Mouse (Mus musculus) small intestine, adult 2 months (tissue): ENCODE data around the gene Plcxd1.

Source experiments
- CTCF ChIP-seq: fragments of 200-500 bp; IDR thresholded peaks from 2 replicates; pipeline ENCODE4 v1.5.1; 2012; ENCODE audit warnings: low read depth, mild to moderate bottlenecking, control low read depth, inconsistent platforms, low read length, moderate library complexity, mixed read lengths; ENCODE audit not compliant: insufficient replicate concordance, insufficient read length; ENCODE audit errors: extremely low read depth
- POLR2A ChIP-seq: fragments of 200-500 bp; IDR thresholded peaks from 2 replicates; pipeline ENCODE4 v1.6.1; 2012; ENCODE audit warnings: low read depth, mild to moderate bottlenecking, control low read depth, inconsistent platforms, low read length, moderate library complexity

- TF ChIP-seq CTCF (no peak), POLR2A (no peak)
Observed at GRCm38 (mm10) chr5:110106901-110107564, 7.3 kb downstream of the Plcxd1 start.
